Mouse (Mus musculus) neural tube, embryonic 15.5 days (tissue): ENCODE data around the gene Fbxo34. TPM values are rescaled to one million over a fixed set of nuclear protein-coding genes. Genes with fewer than 3 reads are reported as not detected.

ENCODE experiments used
- ATAC-seq: fragments of 200-750 bp; cut with Nextera tagmentation; 2 replicates; pipeline ENCODE4 v1.8.0; 2017; ENCODE audit warnings: mild to moderate bottlenecking, moderate TSS enrichment, moderate library complexity; ENCODE audit not compliant: low FRiP score
- H3K27ac ChIP-seq: fragments of 300-500 bp; sonication (generic); replicated peaks from 2 replicates; pipeline ENCODE4 v1.5.1; 2015; ENCODE audit warnings: mild to moderate bottlenecking, inconsistent platforms
- H3K27me3 ChIP-seq: fragments of 300-500 bp; sonication (generic); replicated peaks from 2 replicates; pipeline ENCODE4 v1.6.1; 2015; ENCODE audit warnings: inconsistent platforms
- H3K36me3 ChIP-seq: fragments of 300-500 bp; sonication (generic); 2 replicates; pipeline ENCODE4 v1.6.1; 2015; ENCODE audit warnings: inconsistent platforms
- H3K4me1 ChIP-seq: fragments of 300-500 bp; sonication (generic); 2 replicates; pipeline ENCODE4 v1.6.1; 2015; ENCODE audit warnings: inconsistent platforms
- H3K4me2 ChIP-seq: fragments of 300-500 bp; sonication (generic); 2 replicates; pipeline ENCODE4 v1.6.1; 2015; ENCODE audit warnings: inconsistent platforms, mild to moderate bottlenecking, moderate library complexity
- H3K4me3 ChIP-seq: fragments of 300-500 bp; sonication (generic); replicated peaks from 2 replicates; pipeline ENCODE4 v1.5.1; 2015; ENCODE audit warnings: mild to moderate bottlenecking, inconsistent platforms
- H3K9ac ChIP-seq: fragments of 300-500 bp; sonication (generic); replicated peaks from 2 replicates; pipeline ENCODE4 v1.6.1; 2015; ENCODE audit warnings: mild to moderate bottlenecking, inconsistent platforms
- H3K9me3 ChIP-seq: fragments of 300-500 bp; sonication (generic); replicated peaks from 2 replicates; pipeline ENCODE4 v1.6.1; 2016; ENCODE audit warnings: inconsistent platforms
- WGBS: fragments of 180-500 bp; shearing (Covaris S2); methylation state at CpG from one replicate; pipeline ENCODE4 v1.1.7; 2015; ENCODE audit warnings: mixed read lengths; 5-methylcytosine and 5-hydroxymethylcytosine counted together
- polyA plus RNA-seq: library from polyadenylated mRNA; unstranded; fragments of >200 nt; fragmentation: Nextera tagmentation; extraction: Ambion mirVana; gene quantifications from 2 replicates; pipeline ENCODE4 v1.2.1, GENCODE M21; 2015

The Fbxo34 gene
- polyA plus RNA-seq, 1 experiment from 2014 or later = 30.9 TPM

- no peaks in the 10 kb centered on the region for H3K27me3 ChIP-seq
- H3K4me2 ChIP-seq = no peak overlapping the region
- H3K27ac ChIP-seq = no peak overlapping the region
- ATAC-seq = no peak
- no peaks in the 10 kb centered on the region for H3K9me3 ChIP-seq
- H3K4me1 ChIP-seq = no peaks in the 10 kb centered on the region
- H3K36me3 ChIP-seq = 0 out of 2 replicates have a peak, but pooled peaks cover 3% of the 10 kb centered on the region
- 72% methylated on average over 5 of the region's 5 CpGs for WGBS
- H3K4me3 ChIP-seq = no peak overlapping the region
- H3K9ac ChIP-seq = no peak overlapping the region
Observed at GRCm38 (mm10) chr14:47498632-47499031, 48.4 kb downstream of the Fbxo34 start.

DNA sequence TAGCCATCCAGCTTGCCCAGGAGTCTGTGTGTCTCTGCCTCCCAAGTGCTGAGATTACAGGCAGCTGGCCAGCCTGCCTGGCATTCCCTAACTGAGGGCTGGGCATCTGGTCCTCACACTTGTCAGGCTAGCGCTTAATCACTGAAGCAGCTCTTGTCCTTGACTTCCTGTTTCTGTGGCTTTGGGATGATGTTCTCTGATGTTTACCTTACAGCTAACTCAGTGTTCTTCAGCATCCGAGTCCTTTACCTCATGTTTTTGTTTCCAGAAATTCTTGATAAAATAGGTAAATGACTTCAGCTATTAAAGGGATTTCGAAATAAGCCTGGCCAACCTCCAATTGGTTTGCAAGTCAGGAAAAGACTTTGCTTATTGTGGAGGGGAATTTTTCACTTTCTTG, 53.8 kb downstream of the Fbxo34 start:
- WGBS = 95% methylated on average over 3 of the region's 3 CpGs
- Histone ChIP-seq H3K4me3 (no peak overlapping the region), H3K9ac (no peak overlapping the region), H3K4me2 (no peak overlapping the region), H3K4me1 (no peaks in the 10 kb centered on the region), H3K27ac (no peak overlapping the region), H3K27me3 (no peaks in the 10 kb centered on the region), H3K9me3 (no peaks in the 10 kb centered on the region), H3K36me3 (peaks cover 5% of the 10 kb centered on the region; the same call in 1 of the 2 replicates)
- ATAC-seq = no peak

GRCm38 (mm10) chr14:47506676-47507075, 56.5 kb downstream of the Fbxo34 start:
- ATAC-seq = no peak
- no peak overlapping the region for H3K4me3 ChIP-seq
- H3K27me3 ChIP-seq = no peaks in the 10 kb centered on the region
- H3K9ac ChIP-seq = no peak overlapping the region
- H3K4me2 ChIP-seq = no peak overlapping the region
- H3K36me3 ChIP-seq = peaks cover 5% of the 10 kb centered on the region; the same call in 1 of the 2 replicates
- no peaks in the 10 kb centered on the region for H3K4me1 ChIP-seq
- no peak overlapping the region for H3K27ac ChIP-seq
- H3K9me3 ChIP-seq = no peaks in the 10 kb centered on the region
- WGBS = 94% methylated on average over 5 of the region's 5 CpGs

DNA sequence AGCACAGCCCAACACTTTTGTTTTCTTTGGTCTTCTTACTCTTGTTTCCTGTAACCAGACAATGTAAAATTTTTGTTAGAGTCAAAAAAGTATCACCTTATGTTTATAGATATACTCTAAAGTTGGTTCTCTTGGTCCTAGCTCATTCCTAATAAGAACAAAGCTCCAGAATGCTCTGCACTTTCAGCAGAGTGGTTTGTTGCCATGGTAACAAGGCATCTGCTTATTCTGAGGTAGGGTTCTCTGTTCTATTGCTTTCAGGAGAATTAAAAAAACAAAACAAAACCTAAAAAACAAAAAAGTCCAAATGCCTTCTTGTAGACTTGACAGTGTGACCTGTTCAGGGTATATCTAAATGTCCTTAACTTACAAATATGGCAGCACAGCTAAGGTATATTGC, 57.8 kb downstream of the Fbxo34 start:
- Histone ChIP-seq H3K9me3 (no peaks in the 10 kb centered on the region), H3K27me3 (no peaks in the 10 kb centered on the region), H3K36me3 (peaks cover 3% of the 10 kb centered on the region; the same call in 1 of the 2 replicates), H3K4me2 (no peak overlapping the region), H3K9ac (no peak overlapping the region), H3K4me3 (no peak overlapping the region), H3K27ac (no peak overlapping the region), H3K4me1 (no peaks in the 10 kb centered on the region)
- ATAC-seq = no peak

DNA sequence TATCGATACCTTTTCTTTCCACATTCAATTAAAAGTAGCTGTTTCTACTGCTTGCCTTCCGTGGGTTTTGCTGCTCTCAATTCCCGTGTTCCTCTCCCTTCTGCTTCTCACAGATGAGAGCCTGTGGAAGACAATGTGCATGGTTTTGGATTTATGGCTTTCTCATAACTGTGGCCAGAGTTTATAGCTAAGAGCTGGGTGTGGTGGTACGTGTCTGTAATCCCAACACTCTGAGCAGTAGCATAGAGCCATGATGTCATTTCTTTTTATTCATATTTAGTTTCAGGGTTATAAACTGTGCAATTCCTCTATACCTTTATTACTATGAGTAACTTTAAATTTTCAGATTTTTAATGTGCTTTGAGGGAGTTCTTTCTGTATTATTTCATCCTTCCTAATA, 60.0 kb downstream of the Fbxo34 start:
- Histone ChIP-seq H3K4me2 (no peak overlapping the region), H3K4me3 (no peak overlapping the region), H3K27me3 (no peaks in the 10 kb centered on the region), H3K27ac (no peak overlapping the region), H3K9me3 (no peaks in the 10 kb centered on the region), H3K9ac (no peak overlapping the region), H3K4me1 (no peaks in the 10 kb centered on the region), H3K36me3 (peaks cover 1% of the 10 kb centered on the region; the same call in 1 of the 2 replicates)
- 73% methylated on average over 4 of the region's 4 CpGs for WGBS
- ATAC-seq = peak; percentile 41; the same call in 1 of the 2 replicates

DNA sequence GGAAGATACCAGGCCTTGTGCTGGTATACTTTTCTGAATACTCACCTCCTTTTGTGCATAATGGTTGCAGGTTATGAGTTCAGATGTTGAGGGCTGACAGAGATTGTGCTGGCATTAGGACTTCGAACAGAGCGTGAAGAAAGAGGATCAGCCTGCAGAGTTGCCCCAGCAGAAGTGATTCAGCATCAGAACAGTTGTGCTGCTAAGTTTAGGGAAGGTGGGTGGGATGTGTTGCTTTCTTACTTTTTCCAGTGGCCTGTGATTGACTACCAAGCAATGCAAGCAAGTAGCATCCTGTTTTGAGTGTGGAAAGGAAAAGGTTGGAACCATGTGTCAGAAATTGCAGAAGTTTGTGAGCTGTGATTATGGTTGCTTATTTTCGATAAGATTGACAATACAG, 63.4 kb downstream of the Fbxo34 start:
- H3K4me1 ChIP-seq = no peaks in the 10 kb centered on the region
- H3K4me3 ChIP-seq = no peak overlapping the region
- H3K9ac ChIP-seq = no peak overlapping the region
- H3K4me2 ChIP-seq = no peak overlapping the region
- H3K36me3 ChIP-seq = no peaks in the 10 kb centered on the region
- H3K9me3 ChIP-seq = no peaks in the 10 kb centered on the region
- no peak for ATAC-seq
- no peak overlapping the region for H3K27ac ChIP-seq
- no peaks in the 10 kb centered on the region for H3K27me3 ChIP-seq
- WGBS = 95% methylated on average over 3 of the region's 3 CpGs

DNA sequence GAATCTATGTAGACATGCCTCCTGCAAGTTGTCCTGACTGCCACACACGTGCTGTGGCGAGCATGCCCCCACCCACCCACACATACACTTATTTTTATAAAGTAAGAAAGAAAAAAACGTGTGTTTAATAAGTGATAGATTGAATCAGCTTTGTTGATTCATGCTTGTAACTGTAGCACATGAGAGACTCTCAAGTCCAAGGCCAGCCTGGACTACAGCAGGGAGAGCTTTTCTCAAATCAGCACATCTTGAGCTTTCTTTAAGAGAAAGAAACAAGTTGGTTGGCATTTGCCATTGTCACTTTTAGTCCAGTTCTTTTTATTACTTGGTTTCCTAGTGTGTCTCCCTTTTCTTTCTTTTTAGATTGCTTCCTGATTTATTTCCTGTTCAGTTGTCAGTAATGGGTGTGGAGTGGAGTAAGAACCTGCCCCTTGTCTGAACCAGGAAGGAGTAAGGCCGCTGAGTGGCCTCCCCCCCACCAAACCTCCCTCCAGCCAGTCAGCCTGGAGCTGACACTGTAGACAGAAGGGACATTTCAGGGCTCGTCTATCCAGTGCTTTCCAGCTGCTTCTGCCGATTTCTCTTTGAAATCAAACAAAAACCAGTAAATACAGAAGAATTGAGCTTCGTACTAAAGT, 64.7 kb downstream of the Fbxo34 start:
- Histone ChIP-seq H3K9ac (no peak overlapping the region), H3K27me3 (no peaks in the 10 kb centered on the region), H3K9me3 (no peaks in the 10 kb centered on the region), H3K4me3 (no peak overlapping the region), H3K36me3 (no peaks in the 10 kb centered on the region), H3K4me2 (no peak overlapping the region), H3K4me1 (no peaks in the 10 kb centered on the region), H3K27ac (no peak overlapping the region)
- no peak for ATAC-seq
- WGBS = 25% methylated on average over 7 of the region's 7 CpGs

DNA sequence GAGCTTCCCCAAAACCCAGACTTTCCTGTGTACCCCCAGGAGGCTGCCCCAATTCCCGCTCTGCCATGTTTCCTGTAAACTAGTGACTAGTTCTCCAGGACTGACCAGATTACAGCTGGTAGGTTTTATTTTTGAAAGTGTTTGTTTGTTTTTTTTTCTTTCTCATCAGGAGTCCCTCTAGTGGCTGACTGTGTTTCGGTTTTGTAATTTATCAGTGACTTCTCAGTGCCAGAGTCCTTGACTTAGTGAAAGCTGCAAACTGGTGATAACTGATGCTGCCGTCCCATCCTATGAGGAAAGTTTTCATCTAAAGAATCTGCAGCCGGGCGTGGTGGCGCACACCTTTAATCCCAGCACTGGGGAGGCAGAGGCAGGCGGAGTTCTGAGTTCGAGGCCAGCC, 65.4 kb downstream of the Fbxo34 start:
- H3K9ac ChIP-seq = no peak overlapping the region
- H3K4me3 ChIP-seq = no peak overlapping the region
- H3K9me3 ChIP-seq = no peaks in the 10 kb centered on the region
- no peaks in the 10 kb centered on the region for H3K27me3 ChIP-seq
- no peaks in the 10 kb centered on the region for H3K4me1 ChIP-seq
- H3K36me3 ChIP-seq = no peaks in the 10 kb centered on the region
- 86% methylated on average over 8 of the region's 8 CpGs for WGBS
- no peak overlapping the region for H3K27ac ChIP-seq
- no peak overlapping the region for H3K4me2 ChIP-seq
- ATAC-seq = no peak

DNA sequence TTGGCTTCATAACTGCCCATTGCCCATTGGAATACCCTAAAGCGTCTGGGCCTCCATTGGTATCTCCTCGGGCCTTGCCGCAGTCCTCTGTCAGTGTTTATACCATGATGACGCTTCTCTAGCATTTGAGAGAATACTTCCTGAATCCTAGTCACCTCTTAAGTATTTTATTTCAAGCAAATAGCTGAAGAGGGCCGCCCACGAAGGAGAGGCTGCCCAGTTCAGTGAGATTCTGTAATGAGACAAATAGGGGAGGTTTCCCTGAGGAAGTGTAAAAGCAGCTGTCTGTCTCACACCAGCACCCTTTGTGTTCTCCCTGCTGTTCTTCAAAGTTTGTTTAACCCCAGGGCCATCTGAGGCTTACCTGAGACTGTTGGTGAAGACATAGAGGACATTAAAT, 66.5 kb downstream of the Fbxo34 start:
- no peaks in the 10 kb centered on the region for H3K9me3 ChIP-seq
- H3K4me1 ChIP-seq = no peaks in the 10 kb centered on the region
- H3K9ac ChIP-seq = no peak overlapping the region
- H3K4me3 ChIP-seq = no peak overlapping the region
- no peaks in the 10 kb centered on the region for H3K36me3 ChIP-seq
- no peak for ATAC-seq
- H3K27ac ChIP-seq = no peak overlapping the region
- no peak overlapping the region for H3K4me2 ChIP-seq
- H3K27me3 ChIP-seq = no peaks in the 10 kb centered on the region
- WGBS = 83% methylated on average over 6 of the region's 6 CpGs

DNA sequence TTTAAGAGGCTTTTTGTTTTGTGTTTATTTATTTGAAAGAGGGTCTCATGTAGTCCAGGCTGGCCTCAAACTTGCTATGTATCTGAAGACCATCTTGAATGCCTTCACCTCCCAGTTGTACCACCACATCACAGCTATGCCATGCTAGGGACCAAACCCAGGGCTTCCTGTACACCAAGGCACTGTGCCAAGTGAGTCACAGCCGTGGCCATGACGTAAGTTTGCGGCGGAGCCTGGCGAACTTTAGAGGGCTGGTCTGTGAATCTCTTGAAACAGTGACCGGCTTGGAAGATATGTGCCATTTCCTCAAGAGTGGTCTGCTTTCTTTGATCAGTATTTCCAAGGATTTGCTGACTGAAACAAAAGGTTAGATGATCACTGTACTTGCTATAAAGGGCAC, 68.4 kb downstream of the Fbxo34 start:
- WGBS = 97% methylated on average over 6 of the region's 6 CpGs
- no peak overlapping the region for H3K27ac ChIP-seq
- H3K4me2 ChIP-seq = no peak overlapping the region
- no peaks in the 10 kb centered on the region for H3K27me3 ChIP-seq
- no peak overlapping the region for H3K4me3 ChIP-seq
- no peaks in the 10 kb centered on the region for H3K36me3 ChIP-seq
- H3K4me1 ChIP-seq = no peaks in the 10 kb centered on the region
- H3K9ac ChIP-seq = no peak overlapping the region
- ATAC-seq = no peak
- H3K9me3 ChIP-seq = no peaks in the 10 kb centered on the region

DNA sequence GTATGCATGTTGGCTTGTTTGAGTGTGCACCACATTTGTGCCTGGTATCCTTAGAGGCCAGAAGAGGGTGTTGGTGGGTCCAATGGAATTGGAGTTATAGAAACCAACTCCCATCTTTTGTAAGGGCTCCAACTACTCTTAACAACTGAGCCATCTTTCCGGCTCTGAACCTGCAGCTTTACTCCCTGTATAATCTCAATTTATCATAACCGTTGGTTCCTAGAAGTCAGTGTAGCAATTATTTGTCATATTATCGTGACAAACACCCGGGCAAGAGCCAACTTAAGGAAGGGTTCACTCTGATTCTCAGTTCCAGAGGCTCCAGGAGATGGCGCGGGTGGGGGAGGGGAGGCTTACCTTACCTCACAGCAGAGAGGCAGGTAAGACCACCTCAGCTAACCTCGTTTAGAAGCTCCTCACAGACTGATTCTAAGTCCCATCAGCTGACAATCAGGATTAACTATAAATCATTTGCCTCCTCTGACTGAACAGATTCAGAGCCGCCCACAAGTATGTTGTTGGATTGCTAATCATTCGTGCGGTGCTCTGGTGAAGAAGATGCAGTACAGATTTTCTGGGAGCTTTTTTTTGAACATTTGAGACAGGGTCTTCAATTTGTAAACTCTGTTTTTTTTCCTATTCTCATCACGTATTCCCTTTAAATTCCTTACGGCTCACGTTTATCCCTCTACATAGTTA, 70.7 kb downstream of the Fbxo34 start:
- no peaks in the 10 kb centered on the region for H3K36me3 ChIP-seq
- no peak overlapping the region for H3K4me3 ChIP-seq
- H3K9me3 ChIP-seq = no peaks in the 10 kb centered on the region
- H3K4me2 ChIP-seq = no peak overlapping the region
- no peak overlapping the region for H3K9ac ChIP-seq
- no peaks in the 10 kb centered on the region for H3K4me1 ChIP-seq
- no peak overlapping the region for H3K27ac ChIP-seq
- 84% methylated on average over 13 of the region's 13 CpGs for WGBS
- H3K27me3 ChIP-seq = no peaks in the 10 kb centered on the region
- no peak for ATAC-seq

DNA sequence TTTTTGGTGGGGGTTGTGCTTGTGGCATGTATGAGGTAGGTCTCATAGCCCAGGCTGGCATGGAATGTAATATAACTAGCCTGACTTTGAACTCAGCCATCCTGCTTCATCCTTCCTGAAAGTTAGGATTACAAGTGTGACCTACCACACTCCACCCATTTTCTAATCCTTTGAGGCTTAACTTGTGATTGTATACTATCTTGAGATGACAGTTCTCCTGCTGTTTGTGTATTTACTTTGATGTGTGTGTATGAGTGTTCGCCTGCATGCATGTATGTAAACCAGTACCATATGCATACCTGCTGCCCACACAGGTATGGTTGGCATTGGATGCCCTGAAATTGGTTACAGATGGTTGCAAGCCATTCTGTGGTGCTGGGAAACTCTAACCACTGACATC, 71.4 kb downstream of the Fbxo34 start:
- no peak overlapping the region for H3K4me2 ChIP-seq
- H3K9me3 ChIP-seq = no peaks in the 10 kb centered on the region
- H3K4me3 ChIP-seq = no peak overlapping the region
- no peaks in the 10 kb centered on the region for H3K36me3 ChIP-seq
- WGBS = 94% methylated on average over 1 of the region's 1 CpGs
- no peak for ATAC-seq
- H3K9ac ChIP-seq = no peak overlapping the region
- no peaks in the 10 kb centered on the region for H3K27me3 ChIP-seq
- H3K27ac ChIP-seq = no peak overlapping the region
- H3K4me1 ChIP-seq = no peaks in the 10 kb centered on the region
